Mouse (Mus musculus): ENCODE data around the gene Nr3c2. TPM values are rescaled to one million over a fixed set of nuclear protein-coding genes. Genes with fewer than 3 reads are reported as not detected.

The Nr3c2 gene
- polyA plus RNA-seq, 1 experiment from 2014 or later, result 0.90 TPM

DNA sequence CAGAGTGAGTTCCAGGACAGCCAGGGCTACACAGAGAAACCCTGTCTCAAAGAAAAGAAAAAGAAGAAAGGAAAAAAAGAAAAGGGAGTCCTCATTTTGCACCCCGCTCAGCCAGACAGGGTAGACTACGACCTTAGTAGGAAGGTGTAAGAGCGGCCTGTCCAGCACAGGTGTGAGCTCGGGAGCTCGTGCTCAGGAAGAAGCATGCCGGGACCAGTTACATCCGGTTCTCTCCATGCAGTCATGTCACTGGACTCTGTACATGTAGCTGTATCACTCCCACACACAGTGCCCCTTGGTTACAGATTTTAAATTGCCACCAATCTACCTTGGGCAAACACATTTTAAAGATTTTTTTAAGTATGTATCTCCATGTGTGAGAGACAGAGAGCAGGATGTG, 203.6 kb downstream of the Nr3c2 start:
- Histone ChIP-seq H3K9ac (no peak overlapping the region), H3K9me3 (replicated peaks) (no peaks in the 10 kb centered on the region), H3K27me3 (no peaks in the 10 kb centered on the region), H3K4me2 (no peak overlapping the region), H3K4me1 (no peaks in the 10 kb centered on the region), H3K36me3 (ENCODE audit: poor library complexity, severe bottlenecking) (no peaks in the 10 kb centered on the region), H3K4me3 (no peak overlapping the region), H3K27ac (no peak overlapping the region)
- no peak for ATAC-seq
- 87% methylated on average over 7 of the region's 7 CpGs for WGBS

- H3K4me3 ChIP-seq, result no peak overlapping the region
- H3K9ac ChIP-seq, result no peak overlapping the region
- no peaks in the 10 kb centered on the region for H3K36me3 ChIP-seq (ENCODE audit: poor library complexity, severe bottlenecking)
- H3K27me3 ChIP-seq, result no peaks in the 10 kb centered on the region
- H3K27ac ChIP-seq, result no peak overlapping the region
- no peaks in the 10 kb centered on the region for H3K4me1 ChIP-seq
- no peak overlapping the region for H3K4me2 ChIP-seq
- WGBS, result 81% methylated on average over 2 of the region's 2 CpGs
- ATAC-seq, result no peak
- H3K9me3 ChIP-seq (replicated peaks), result no peaks in the 10 kb centered on the region
Measured at GRCm38 (mm10) chr8:77112719-77113118, 213.5 kb downstream of the Nr3c2 start.

- no peak for ATAC-seq
- WGBS, result 95% methylated on average over 10 of the region's 10 CpGs
- Histone ChIP-seq H3K4me3 (no peak overlapping the region), H3K27ac (no peak overlapping the region), H3K9ac (no peak overlapping the region), H3K4me2 (no peak overlapping the region), H3K9me3 (replicated peaks) (no peaks in the 10 kb centered on the region), H3K36me3 (ENCODE audit: poor library complexity, severe bottlenecking) (no peaks in the 10 kb centered on the region), H3K4me1 (no peaks in the 10 kb centered on the region), H3K27me3 (no peaks in the 10 kb centered on the region)
Measured at GRCm38 (mm10) chr8:77114769-77115168, 215.5 kb downstream of the Nr3c2 start.

- no peak overlapping the region for H3K27ac ChIP-seq
- 77% methylated on average over 7 of the region's 7 CpGs for WGBS
- H3K36me3 ChIP-seq (ENCODE audit: poor library complexity, severe bottlenecking), result no peaks in the 10 kb centered on the region
- no peak for ATAC-seq
- H3K9ac ChIP-seq, result no peak overlapping the region
- H3K4me3 ChIP-seq, result no peak overlapping the region
- no peak overlapping the region for H3K4me2 ChIP-seq
- H3K27me3 ChIP-seq, result no peaks in the 10 kb centered on the region
- H3K9me3 ChIP-seq (replicated peaks), result no peaks in the 10 kb centered on the region
- H3K4me1 ChIP-seq, result no peaks in the 10 kb centered on the region
Measured at GRCm38 (mm10) chr8:77116419-77117079, 217.3 kb downstream of the Nr3c2 start.

GRCm38 (mm10) chr8:77120810-77121570, 221.7 kb downstream of the Nr3c2 start:
- H3K36me3 ChIP-seq (ENCODE audit: poor library complexity, severe bottlenecking), result no peaks in the 10 kb centered on the region
- no peaks in the 10 kb centered on the region for H3K27me3 ChIP-seq
- no peak for ATAC-seq
- no peak overlapping the region for H3K4me3 ChIP-seq
- no peaks in the 10 kb centered on the region for H3K9me3 ChIP-seq (replicated peaks)
- H3K4me1 ChIP-seq, result no peaks in the 10 kb centered on the region
- no peak overlapping the region for H3K27ac ChIP-seq
- no peak overlapping the region for H3K9ac ChIP-seq
- WGBS, result 60% methylated on average over 10 of the region's 10 CpGs
- H3K4me2 ChIP-seq, result no peak overlapping the region

DNA sequence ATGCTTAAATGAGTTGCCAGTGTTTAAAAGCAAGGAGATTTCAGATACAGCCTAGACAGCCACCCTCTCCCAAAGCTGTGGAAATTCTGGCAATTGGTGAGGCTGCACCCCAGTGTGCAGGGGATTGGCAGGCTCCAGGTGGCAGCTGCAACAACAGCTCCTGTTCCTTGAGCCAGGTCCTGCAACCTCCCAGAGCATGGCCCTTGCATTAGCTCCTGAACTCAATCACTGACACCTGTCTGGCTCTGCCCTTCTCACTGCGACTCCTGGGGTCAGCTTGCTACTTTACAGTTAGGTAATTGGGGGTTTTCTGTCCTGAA, 222.3 kb downstream of the Nr3c2 start:
- no peaks in the 10 kb centered on the region for H3K36me3 ChIP-seq (ENCODE audit: poor library complexity, severe bottlenecking)
- 41% methylated on average over 1 of the region's 1 CpGs for WGBS
- H3K4me3 ChIP-seq, result no peak overlapping the region
- no peak overlapping the region for H3K27ac ChIP-seq
- H3K9ac ChIP-seq, result no peak overlapping the region
- no peaks in the 10 kb centered on the region for H3K4me1 ChIP-seq
- no peaks in the 10 kb centered on the region for H3K9me3 ChIP-seq (replicated peaks)
- no peak for ATAC-seq
- H3K27me3 ChIP-seq, result no peaks in the 10 kb centered on the region
- H3K4me2 ChIP-seq, result no peak overlapping the region

DNA sequence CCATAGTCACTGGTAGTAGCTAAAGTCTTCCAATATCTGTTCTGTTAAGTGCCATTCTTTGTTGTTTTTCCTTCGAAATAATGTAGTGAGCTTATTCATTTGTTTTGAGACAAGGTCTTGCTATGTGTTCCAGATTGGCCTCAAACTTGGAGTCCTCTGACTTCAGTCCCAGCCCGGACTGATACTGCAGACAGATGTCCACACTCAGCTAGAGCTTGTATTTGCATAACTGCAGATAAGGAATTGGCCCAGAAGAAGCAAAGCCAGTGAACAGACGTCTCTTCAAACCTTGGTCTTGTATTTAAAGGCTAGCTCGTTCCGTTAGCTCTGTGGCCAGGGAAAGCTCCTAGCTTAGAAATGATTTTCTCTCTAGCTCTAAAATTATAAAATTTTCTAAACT, 223.1 kb downstream of the Nr3c2 start:
- Histone ChIP-seq H3K4me1 (no peaks in the 10 kb centered on the region), H3K4me2 (no peak overlapping the region), H3K9ac (no peak overlapping the region), H3K9me3 (replicated peaks) (no peaks in the 10 kb centered on the region), H3K27ac (no peak overlapping the region), H3K36me3 (ENCODE audit: poor library complexity, severe bottlenecking) (no peaks in the 10 kb centered on the region), H3K27me3 (no peaks in the 10 kb centered on the region), H3K4me3 (no peak overlapping the region)
- WGBS, result 80% methylated on average over 5 of the region's 5 CpGs
- no peak for ATAC-seq

- no peak overlapping the region for H3K4me3 ChIP-seq
- no peaks in the 10 kb centered on the region for H3K27me3 ChIP-seq
- no peaks in the 10 kb centered on the region for H3K36me3 ChIP-seq (ENCODE audit: poor library complexity, severe bottlenecking)
- H3K9me3 ChIP-seq (replicated peaks), result no peaks in the 10 kb centered on the region
- WGBS, result 94% methylated on average over 7 of the region's 7 CpGs
- no peak overlapping the region for H3K9ac ChIP-seq
- H3K27ac ChIP-seq, result no peak overlapping the region
- H3K4me1 ChIP-seq, result no peaks in the 10 kb centered on the region
- H3K4me2 ChIP-seq, result no peak overlapping the region
- ATAC-seq, result no peak
Measured at GRCm38 (mm10) chr8:77125777-77126176, 226.5 kb downstream of the Nr3c2 start.

GRCm38 (mm10) chr8:77128006-77128405, 228.8 kb downstream of the Nr3c2 start:
- H3K9me3 ChIP-seq (replicated peaks), result no peaks in the 10 kb centered on the region
- no peak overlapping the region for H3K4me2 ChIP-seq
- no peak overlapping the region for H3K4me3 ChIP-seq
- H3K36me3 ChIP-seq (ENCODE audit: poor library complexity, severe bottlenecking), result no peaks in the 10 kb centered on the region
- no peaks in the 10 kb centered on the region for H3K27me3 ChIP-seq
- no peak overlapping the region for H3K9ac ChIP-seq
- ATAC-seq, result no peak
- H3K4me1 ChIP-seq, result no peaks in the 10 kb centered on the region
- H3K27ac ChIP-seq, result no peak overlapping the region
- 89% methylated on average over 4 of the region's 4 CpGs for WGBS

DNA sequence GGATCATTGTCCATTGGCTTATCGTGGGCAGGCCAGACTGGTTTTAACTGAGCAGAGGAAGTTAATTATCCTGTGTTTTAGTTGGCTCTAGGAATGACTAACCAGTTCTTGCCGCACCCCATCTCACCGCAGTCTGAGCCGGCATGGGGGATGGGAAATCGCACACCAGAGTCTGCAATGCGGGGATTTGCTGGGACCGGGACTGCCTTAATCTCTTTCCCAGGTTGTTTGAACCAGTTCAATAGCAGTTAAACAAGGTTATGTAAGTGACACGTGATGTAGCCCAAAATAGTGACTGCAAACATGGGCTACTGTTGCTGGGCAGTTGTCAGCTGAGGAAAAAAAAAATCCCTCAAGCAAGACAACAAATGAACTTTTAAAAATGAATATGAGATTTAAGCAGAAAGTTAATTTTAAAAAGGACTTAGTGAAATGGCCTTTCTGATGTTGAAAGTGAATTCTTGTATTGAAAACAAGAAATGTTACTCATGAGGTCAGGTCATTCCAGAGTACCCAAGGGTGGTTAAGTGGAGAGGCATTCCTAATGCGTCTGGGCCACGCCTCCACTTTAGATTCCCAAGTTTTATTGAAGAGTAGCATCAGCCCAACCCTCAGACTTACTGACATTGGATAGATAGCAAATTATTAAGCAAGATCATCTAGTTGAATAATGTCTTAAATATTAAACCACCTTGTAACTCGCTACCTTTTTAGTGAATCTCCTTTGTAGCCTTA, 233.8 kb downstream of the Nr3c2 start:
- no peaks in the 10 kb centered on the region for H3K36me3 ChIP-seq (ENCODE audit: poor library complexity, severe bottlenecking)
- no peak overlapping the region for H3K27ac ChIP-seq
- H3K27me3 ChIP-seq, result no peaks in the 10 kb centered on the region
- no peaks in the 10 kb centered on the region for H3K9me3 ChIP-seq (replicated peaks)
- H3K9ac ChIP-seq, result no peak overlapping the region
- H3K4me3 ChIP-seq, result no peak overlapping the region
- H3K4me1 ChIP-seq, result no peaks in the 10 kb centered on the region
- H3K4me2 ChIP-seq, result no peak overlapping the region
- 29% methylated on average over 11 of the region's 11 CpGs for WGBS
- 0 out of 2 replicates have a peak, but pooled peaks have one; percentile 24 for ATAC-seq

GRCm38 (mm10) chr8:77133797-77134385, 234.6 kb downstream of the Nr3c2 start:
- H3K27ac ChIP-seq, result no peak overlapping the region
- H3K4me1 ChIP-seq, result no peaks in the 10 kb centered on the region
- H3K9ac ChIP-seq, result no peak overlapping the region
- no peaks in the 10 kb centered on the region for H3K36me3 ChIP-seq (ENCODE audit: poor library complexity, severe bottlenecking)
- H3K27me3 ChIP-seq, result no peaks in the 10 kb centered on the region
- no peak overlapping the region for H3K4me2 ChIP-seq
- H3K9me3 ChIP-seq (replicated peaks), result no peaks in the 10 kb centered on the region
- no peak overlapping the region for H3K4me3 ChIP-seq
- ATAC-seq, result no peak
- WGBS, result 65% methylated on average over 7 of the region's 7 CpGs

- Histone ChIP-seq H3K4me1 (no peaks in the 10 kb centered on the region), H3K4me2 (no peak overlapping the region), H3K27me3 (no peaks in the 10 kb centered on the region), H3K9me3 (replicated peaks) (0 out of 2 replicates have a peak, but pooled peaks cover 3% of the 10 kb centered on the region), H3K27ac (no peak overlapping the region), H3K36me3 (ENCODE audit: poor library complexity, severe bottlenecking) (no peaks in the 10 kb centered on the region), H3K9ac (no peak overlapping the region), H3K4me3 (no peak overlapping the region)
- ATAC-seq, result no peak
- 89% methylated on average over 3 of the region's 3 CpGs for WGBS
Measured at GRCm38 (mm10) chr8:77145285-77145684, 246.0 kb downstream of the Nr3c2 start.
